8 mouse cellular contexts compared by ENCODE assay signal in genomic region chr10:94689176-94689510, GRCm38 (mm10). TPM values are rescaled to one million over a fixed set of nuclear protein-coding genes. Genes with fewer than 3 reads are reported as not detected.
A peak's percentile ranks its signal among the peaks of the same experiment; 100 is the strongest.
DNase-seq lines count a peak whose midpoint lies in the region; ATAC-seq and TF ChIP-seq lines count a peak whose summit lies in the region.

No protein-coding gene starts in this region.

- peak; percentile 6 for DNase-seq in adrenal gland, postnatal 14 days
- DNase-seq in adrenal gland, postnatal 10 days: no peak
- DNase-seq in 3T3-L1 (ENCODE audit: low read depth, low spot score): peak; percentile 44
- DNase-seq in forebrain, embryonic 11.5 days (ENCODE audit: low spot score): no peak
- no peak for DNase-seq in liver, embryonic 13.5 days
- no peak for DNase-seq in stomach, postnatal 0 days (ENCODE audit: low spot score)
- no peak for DNase-seq in cerebellum, adult 18-20 months
- no peak for DNase-seq in gastrocnemius, postnatal 36 days

- H3K36me3 ChIP-seq in forebrain, embryonic 11.5 days (ENCODE audit: control insufficient read depth, insufficient read depth, low read length): no peaks in the 10 kb centered on the region
- H3K36me3 ChIP-seq in liver, embryonic 13.5 days: peaks cover 2% of the 10 kb centered on the region; the same call in 1 of the 2 replicates
- H3K36me3 ChIP-seq in stomach, postnatal 0 days (ENCODE audit: control insufficient read depth, insufficient read depth, low read length): no peaks in the 10 kb centered on the region

- peak overlapping the region; percentile 96 for H3K9ac ChIP-seq in forebrain, embryonic 11.5 days (ENCODE audit: low read length)
- H3K9ac ChIP-seq in liver, embryonic 13.5 days: peak overlapping the region; percentile 97
- H3K9ac ChIP-seq in stomach, postnatal 0 days (ENCODE audit: low read length): peak overlapping the region; percentile 96

- H3K4me3 ChIP-seq in forebrain, embryonic 11.5 days (ENCODE audit: low read depth, low read length): peak overlapping the region; percentile 89
- peak overlapping the region; percentile 87 for H3K4me3 ChIP-seq in liver, embryonic 13.5 days (replicated peaks)
- peak overlapping the region; percentile 87 for H3K4me3 ChIP-seq in stomach, postnatal 0 days (ENCODE audit: low read depth, low read length)

- TF ChIP-seq CTCF in stomach, postnatal 0 days (IDR thresholded peaks at IDR 0.05; ENCODE audit: low read depth): no peak

- intact Hi-C loops in gastrocnemius, postnatal 36 days (cut with DNase I): no loop called here

- H3K27me3 ChIP-seq in forebrain, embryonic 11.5 days (ENCODE audit: control insufficient read depth, insufficient read depth, low read length): no peaks in the 10 kb centered on the region
- H3K27me3 ChIP-seq in liver, embryonic 13.5 days: no peaks in the 10 kb centered on the region
- no peaks in the 10 kb centered on the region for H3K27me3 ChIP-seq in stomach, postnatal 0 days (ENCODE audit: control insufficient read depth, insufficient read depth, low read length)

- TF ChIP-seq EP300 in stomach, postnatal 0 days (optimal IDR thresholded peaks at IDR 0.05): no peak

- no peaks in the 10 kb centered on the region for H3K9me3 ChIP-seq in forebrain, embryonic 11.5 days (ENCODE audit: control insufficient read depth, low read length)
- H3K9me3 ChIP-seq in liver, embryonic 13.5 days (replicated peaks): no peaks in the 10 kb centered on the region
- H3K9me3 ChIP-seq in stomach, postnatal 0 days (ENCODE audit: control insufficient read depth, low read length): no peaks in the 10 kb centered on the region

- H3K4me2 ChIP-seq in forebrain, embryonic 11.5 days (ENCODE audit: low read depth, low read length, severe bottlenecking): peak overlapping the region; percentile 95
- peak overlapping the region; percentile 93 for H3K4me2 ChIP-seq in liver, embryonic 13.5 days
- peak overlapping the region; percentile 71 for H3K4me2 ChIP-seq in stomach, postnatal 0 days (replicated peaks; ENCODE audit: low read depth)

- peak overlapping the region; percentile 82; the same call in 1 of the 2 replicates for H3K27ac ChIP-seq in forebrain, embryonic 11.5 days (ENCODE audit: low read depth, low read length)
- peak overlapping the region; percentile 95 for H3K27ac ChIP-seq in liver, embryonic 13.5 days
- peak overlapping the region; percentile 96 for H3K27ac ChIP-seq in stomach, postnatal 0 days (replicated peaks)

- no peaks in the 10 kb centered on the region for H3K4me1 ChIP-seq in forebrain, embryonic 11.5 days (replicated peaks; ENCODE audit: control insufficient read depth, insufficient read depth, low read length)
- H3K4me1 ChIP-seq in liver, embryonic 13.5 days (replicated peaks): peaks cover 18% of the 10 kb centered on the region
- H3K4me1 ChIP-seq in stomach, postnatal 0 days (replicated peaks; ENCODE audit: control insufficient read depth, insufficient read depth): no peaks in the 10 kb centered on the region

- under 1% methylated on average over 7 of the region's 7 CpGs for WGBS in forebrain, embryonic 11.5 days
- 1% methylated on average over 7 of the region's 7 CpGs for WGBS in liver, embryonic 13.5 days (ENCODE audit: insufficient replicate concordance)
- WGBS in stomach, postnatal 0 days: 2% methylated on average over 7 of the region's 7 CpGs

- peak; percentile 36; the same call in 1 of the 2 replicates for ATAC-seq in forebrain, embryonic 11.5 days (replicated peaks; ENCODE audit: low FRiP score)
- ATAC-seq in liver, embryonic 13.5 days (ENCODE audit: low read depth): no peak
- no peak; the same call in 1 of the 2 replicates for ATAC-seq in stomach, postnatal 0 days (ENCODE audit: low FRiP score, low TSS enrichment)

RNA-seq across cellular contexts. Expression of gene Cep83, which starts 0.7 kb away (rescaled TPM):
- 13.5 and 14.8 TPM in 2 replicates for total RNA-seq in adrenal gland, postnatal 14 days (2021)
- total RNA-seq in adrenal gland, postnatal 10 days (2021): 10 to 100 TPM; 10.9 to 13.5 TPM
- 25.3 and 26.3 TPM in 2 replicates for polyA plus RNA-seq in forebrain, embryonic 11.5 days (2014; fragmentation: Nextera tagmentation; extraction: Ambion mirVana)
- polyA plus RNA-seq in liver, embryonic 13.5 days (2015; fragmentation: Nextera tagmentation; extraction: Ambion mirVana): 10.6 and 12.5 TPM in 2 replicates
- 9.1 and 9.9 TPM in 2 replicates for polyA plus RNA-seq in stomach, postnatal 0 days (2015; fragmentation: Nextera tagmentation; extraction: Ambion mirVana)
- 10 to 100 TPM; 16.0 to 17.5 TPM for total RNA-seq in gastrocnemius, postnatal 36 days (2021)

Comparison
In these comparisons a context has a peak if more than half of its experiments do, and no peak if none do; other contexts are left out.
1. DNase-seq: peak in adrenal gland, postnatal 14 days (single experiment) and 3T3-L1 (single experiment); none in adrenal gland, postnatal 10 days (single experiment), forebrain, embryonic 11.5 days (single experiment), liver, embryonic 13.5 days (single experiment), stomach, postnatal 0 days (single experiment), cerebellum, adult 18-20 months (0 of 2) and gastrocnemius, postnatal 36 days (0 of 2).
2. Peak in every context shown above with its lines, with median percentiles within 50 percentile points of each other: H3K27ac ChIP-seq, H3K4me2 ChIP-seq, H3K4me3 ChIP-seq and H3K9ac ChIP-seq.